Mouse (Mus musculus): ENCODE data around the gene Whamm. TPM values are rescaled to one million over a fixed set of nuclear protein-coding genes. Genes with fewer than 3 reads are reported as not detected.

The Whamm gene
- total RNA-seq, 1 experiment = 10.7 TPM

DNA sequence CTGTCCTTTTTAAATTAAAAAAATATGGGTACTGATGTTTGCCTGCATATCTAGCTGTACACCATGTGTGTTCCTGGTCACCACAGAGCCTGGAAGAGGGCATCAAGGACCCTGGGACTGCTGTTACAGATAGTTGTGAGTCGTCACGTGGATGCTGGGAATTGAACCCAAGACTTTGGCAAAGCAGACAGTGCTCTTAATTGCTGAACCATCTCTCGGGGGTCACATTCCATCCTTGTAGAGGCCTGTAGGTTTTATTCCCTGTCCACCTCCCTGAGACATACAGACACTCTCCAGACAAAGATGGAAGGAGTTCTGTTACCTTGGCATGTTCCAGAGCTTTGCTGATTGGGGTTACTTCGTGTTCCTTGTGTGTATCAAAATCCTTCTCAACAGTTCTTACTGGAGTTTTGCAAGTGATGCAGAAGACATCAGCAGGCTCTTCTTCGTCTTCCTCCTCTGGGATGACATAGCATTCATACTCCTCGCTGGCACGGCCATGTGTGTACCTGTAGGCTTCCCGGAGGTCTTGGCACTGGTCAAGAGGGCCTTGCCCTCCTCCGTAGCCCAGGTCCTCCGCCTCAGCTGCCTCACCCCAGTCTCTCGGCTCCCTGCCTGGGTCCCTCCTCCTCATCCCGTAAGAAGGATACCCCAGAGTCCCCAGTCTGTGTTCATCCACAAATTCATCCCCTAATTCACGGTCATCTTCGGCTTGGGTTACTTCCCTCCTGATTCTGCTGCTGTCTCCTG lies 11.7 kb upstream of the Whamm start:
- H3K4me1 ChIP-seq (ENCODE audit: control insufficient read depth in 2 of 2, insufficient read depth in 2 of 2, low read length in 2 of 2, poor library complexity in 1 of 2) = no peaks in the 10 kb centered on the region
- no peaks in the 10 kb centered on the region for H3K36me3 ChIP-seq (ENCODE audit: control insufficient read depth, insufficient read depth, low read length, poor library complexity, severe bottlenecking)
- H3K9ac ChIP-seq (ENCODE audit: insufficient read depth, low read depth, low read length, poor library complexity, severe bottlenecking) = no peak overlapping the region
- in situ Hi-C loops (cut with MboI; ENCODE audit: low sequenced_read_pairs in 2 of 2, unreplicated experiment in 2 of 2) = no loop called here
- H3K9me3 ChIP-seq (ENCODE audit: control insufficient read depth, insufficient read depth, low read depth, low read length) = no peaks in the 10 kb centered on the region
- H3K27ac ChIP-seq (ENCODE audit: insufficient read depth, low read depth, low read length, poor library complexity, severe bottlenecking) = no peak overlapping the region
- no peak overlapping the region for H3K4me3 ChIP-seq (ENCODE audit: insufficient read depth in 1 of 2, low read depth in 1 of 2, low read length in 2 of 2, poor library complexity in 1 of 2, severe bottlenecking in 1 of 2)
- DNase-seq (ENCODE audit: low read depth, low spot score) = no peak
- TF ChIP-seq HCFC1 (IDR thresholded peaks at IDR 0.05; ENCODE audit: borderline replicate concordance, insufficient read depth, low read length) (no peak), ZNF384 (IDR thresholded peaks at IDR 0.05; ENCODE audit: low read depth, low read length) (no peak), ZC3H11A (IDR thresholded peaks at IDR 0.05; ENCODE audit: borderline replicate concordance, low read depth, low read length) (no peak), CHD2 (IDR thresholded peaks at IDR 0.05; ENCODE audit: low read depth, low read length) (no peak)

DNA sequence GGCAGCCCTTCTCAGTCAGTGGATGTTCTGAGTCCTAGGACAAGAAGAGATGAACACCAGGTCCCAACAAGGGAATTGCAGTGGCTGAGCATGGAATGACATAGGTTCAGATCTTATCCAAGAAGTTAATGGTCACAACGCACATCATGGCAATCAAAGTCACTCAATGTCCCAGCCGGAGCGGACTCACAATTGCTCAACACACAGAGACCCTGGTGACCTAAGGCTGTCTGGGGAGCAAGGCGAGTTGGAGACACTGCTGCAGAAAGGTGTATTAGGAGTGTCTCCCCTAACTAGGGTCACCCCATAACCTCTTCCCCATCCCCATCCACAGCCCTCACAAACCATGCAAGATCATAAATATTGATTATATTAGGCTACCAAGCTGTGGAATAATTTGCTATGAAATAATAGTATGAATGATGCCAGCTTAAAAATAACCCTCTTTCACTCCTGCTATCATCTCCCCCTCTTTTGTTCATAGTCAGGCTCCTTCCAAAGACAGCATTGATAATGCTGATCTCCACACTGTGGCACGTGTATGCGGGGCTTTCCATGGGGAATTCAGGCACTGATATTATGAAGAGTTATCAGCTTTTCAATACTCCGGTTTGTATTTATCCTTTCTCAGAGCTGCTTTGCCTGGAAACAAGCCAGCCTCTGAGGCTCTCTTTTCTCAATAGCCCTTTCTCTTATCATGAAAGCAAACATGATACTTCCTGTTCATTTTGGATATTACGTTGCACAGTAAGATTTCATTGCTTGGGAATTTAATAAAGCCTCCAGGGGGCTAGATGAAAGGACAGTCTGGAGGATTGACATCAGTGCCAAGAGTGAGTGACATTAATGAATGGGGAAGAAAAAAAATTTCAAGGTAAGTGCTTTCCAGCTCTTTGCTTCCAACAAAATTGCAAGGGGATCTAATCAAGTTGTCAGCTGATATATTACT lies 10.7 kb upstream of the Whamm start:
- TF ChIP-seq ZNF384 (IDR thresholded peaks at IDR 0.05; ENCODE audit: low read depth, low read length) = no peak
- no peak for TF ChIP-seq HCFC1 (IDR thresholded peaks at IDR 0.05; ENCODE audit: borderline replicate concordance, insufficient read depth, low read length)
- TF ChIP-seq MAFK (IDR thresholded peaks at IDR 0.05; ENCODE audit: insufficient read depth, low read depth, low read length) = no peak
- no peak for TF ChIP-seq CHD2 (IDR thresholded peaks at IDR 0.05; ENCODE audit: low read depth, low read length)
- TF ChIP-seq ZC3H11A (IDR thresholded peaks at IDR 0.05; ENCODE audit: borderline replicate concordance, low read depth, low read length) = no peak
- no peak for DNase-seq (ENCODE audit: low read depth, low spot score)
- Histone ChIP-seq H3K4me3 (ENCODE audit: insufficient read depth in 1 of 2, low read depth in 1 of 2, low read length in 2 of 2, poor library complexity in 1 of 2, severe bottlenecking in 1 of 2) (no peak overlapping the region), H3K9ac (ENCODE audit: insufficient read depth, low read depth, low read length, poor library complexity, severe bottlenecking) (no peak overlapping the region), H3K27ac (ENCODE audit: insufficient read depth, low read depth, low read length, poor library complexity, severe bottlenecking) (no peak overlapping the region), H3K9me3 (ENCODE audit: control insufficient read depth, insufficient read depth, low read depth, low read length) (no peaks in the 10 kb centered on the region), H3K4me1 (ENCODE audit: control insufficient read depth in 2 of 2, insufficient read depth in 2 of 2, low read length in 2 of 2, poor library complexity in 1 of 2) (no peaks in the 10 kb centered on the region), H3K36me3 (ENCODE audit: control insufficient read depth, insufficient read depth, low read length, poor library complexity, severe bottlenecking) (no peaks in the 10 kb centered on the region)
- in situ Hi-C loops (cut with MboI; ENCODE audit: low sequenced_read_pairs in 2 of 2, unreplicated experiment in 2 of 2) = no loop called here

DNA sequence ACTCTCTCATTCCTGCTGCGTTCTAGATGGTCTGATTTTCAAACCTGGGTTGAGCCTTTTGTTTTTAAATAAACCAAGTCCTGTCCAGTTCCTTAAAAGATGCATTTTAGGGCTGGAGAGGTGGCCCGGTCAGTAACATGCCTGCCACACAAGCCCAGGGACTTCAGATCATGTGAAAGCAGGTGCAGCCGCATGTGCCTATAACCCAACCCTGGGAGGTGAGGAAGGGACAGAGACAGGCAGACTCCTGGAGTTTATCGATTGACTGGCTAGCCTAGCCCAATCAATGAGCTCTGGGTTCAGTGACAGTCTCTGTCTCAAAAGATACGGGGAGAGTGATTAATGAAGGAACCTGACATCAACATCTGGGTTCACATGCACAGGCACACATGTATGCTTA lies 9.9 kb upstream of the Whamm start:
- Histone ChIP-seq H3K4me3 (ENCODE audit: insufficient read depth in 1 of 2, low read depth in 1 of 2, low read length in 2 of 2, poor library complexity in 1 of 2, severe bottlenecking in 1 of 2) (no peak overlapping the region), H3K9ac (ENCODE audit: insufficient read depth, low read depth, low read length, poor library complexity, severe bottlenecking) (no peak overlapping the region), H3K9me3 (ENCODE audit: control insufficient read depth, insufficient read depth, low read depth, low read length) (no peaks in the 10 kb centered on the region), H3K36me3 (ENCODE audit: control insufficient read depth, insufficient read depth, low read length, poor library complexity, severe bottlenecking) (no peaks in the 10 kb centered on the region), H3K4me1 (ENCODE audit: control insufficient read depth in 2 of 2, insufficient read depth in 2 of 2, low read length in 2 of 2, poor library complexity in 1 of 2) (no peaks in the 10 kb centered on the region), H3K27ac (ENCODE audit: insufficient read depth, low read depth, low read length, poor library complexity, severe bottlenecking) (no peak overlapping the region)
- no peak for DNase-seq (ENCODE audit: low read depth, low spot score)
- in situ Hi-C loops (cut with MboI; ENCODE audit: low sequenced_read_pairs in 2 of 2, unreplicated experiment in 2 of 2) = no loop called here
- TF ChIP-seq ZNF384 (IDR thresholded peaks at IDR 0.05; ENCODE audit: low read depth, low read length) (no peak), MAFK (IDR thresholded peaks at IDR 0.05; ENCODE audit: insufficient read depth, low read depth, low read length) (no peak), CHD2 (IDR thresholded peaks at IDR 0.05; ENCODE audit: low read depth, low read length) (no peak), HCFC1 (IDR thresholded peaks at IDR 0.05; ENCODE audit: borderline replicate concordance, insufficient read depth, low read length) (no peak), ZC3H11A (IDR thresholded peaks at IDR 0.05; ENCODE audit: borderline replicate concordance, low read depth, low read length) (no peak)

DNA sequence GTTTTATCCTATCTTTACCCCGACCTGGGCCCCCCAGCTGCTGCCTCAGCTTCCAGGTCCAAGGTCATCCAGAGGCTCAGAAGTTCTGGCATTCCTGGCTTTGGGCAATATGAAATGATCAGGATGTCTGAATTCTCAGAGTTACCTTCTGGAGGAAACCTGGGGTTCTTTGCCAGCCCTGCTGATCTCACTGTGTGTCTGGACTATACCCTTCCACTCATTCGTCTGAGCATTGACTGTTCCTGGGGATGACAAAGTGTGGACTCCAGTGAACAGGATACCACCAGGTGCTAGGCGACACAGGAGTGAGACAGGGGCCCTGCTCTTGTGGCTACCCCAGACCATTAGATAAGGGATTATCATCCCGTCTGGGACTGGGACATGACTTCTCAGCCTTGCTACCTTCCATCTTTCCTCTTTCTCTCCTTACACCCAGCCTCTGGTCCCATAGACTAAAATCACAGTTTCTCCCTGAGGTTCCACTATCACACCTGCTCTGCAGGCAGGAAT lies 7.5 kb upstream of the Whamm start:
- DNase-seq (ENCODE audit: low read depth, low spot score) = no peak
- H3K27ac ChIP-seq (ENCODE audit: insufficient read depth, low read depth, low read length, poor library complexity, severe bottlenecking) = no peak overlapping the region
- H3K36me3 ChIP-seq (ENCODE audit: control insufficient read depth, insufficient read depth, low read length, poor library complexity, severe bottlenecking) = no peaks in the 10 kb centered on the region
- H3K9me3 ChIP-seq (ENCODE audit: control insufficient read depth, insufficient read depth, low read depth, low read length) = no peaks in the 10 kb centered on the region
- in situ Hi-C loops (cut with MboI; ENCODE audit: low sequenced_read_pairs in 2 of 2, unreplicated experiment in 2 of 2) = no loop called here
- no peak for TF ChIP-seq HCFC1 (IDR thresholded peaks at IDR 0.05; ENCODE audit: borderline replicate concordance, insufficient read depth, low read length)
- TF ChIP-seq CHD2 (IDR thresholded peaks at IDR 0.05; ENCODE audit: low read depth, low read length) = no peak
- no peak for TF ChIP-seq ZC3H11A (IDR thresholded peaks at IDR 0.05; ENCODE audit: borderline replicate concordance, low read depth, low read length)
- TF ChIP-seq MAFK (IDR thresholded peaks at IDR 0.05; ENCODE audit: insufficient read depth, low read depth, low read length) = no peak
- TF ChIP-seq ZNF384 (IDR thresholded peaks at IDR 0.05; ENCODE audit: low read depth, low read length) = no peak
- peaks cover 0 to 2% of the 10 kb centered on the region in 2 experiments; a peak in 1 of 4 replicates for H3K4me1 ChIP-seq (ENCODE audit: control insufficient read depth in 2 of 2, insufficient read depth in 2 of 2, low read length in 2 of 2, poor library complexity in 1 of 2)
- H3K4me3 ChIP-seq (ENCODE audit: insufficient read depth in 1 of 2, low read depth in 1 of 2, low read length in 2 of 2, poor library complexity in 1 of 2, severe bottlenecking in 1 of 2) = no peak overlapping the region
- H3K9ac ChIP-seq (ENCODE audit: insufficient read depth, low read depth, low read length, poor library complexity, severe bottlenecking) = no peak overlapping the region

All from ES-E14 (cell line).